Mouse (Mus musculus) olfactory bulb, adult 2 months (tissue): ENCODE measurements around the gene Zfr.

Experiments
- CTCF ChIP-seq: fragments of 200-500 bp; IDR thresholded peaks from 2 replicates; pipeline ENCODE4 v1.5.1; 2012; ENCODE audit warnings: low read depth, mild to moderate bottlenecking, low read length, moderate library complexity; ENCODE audit not compliant: insufficient read depth
- POLR2A ChIP-seq: fragments of 200-500 bp; IDR thresholded peaks from 2 replicates; pipeline ENCODE4 v1.6.1; 2012; ENCODE audit warnings: mild to moderate bottlenecking, low read depth, low read length, moderate library complexity; ENCODE audit not compliant: insufficient read depth

DNA sequence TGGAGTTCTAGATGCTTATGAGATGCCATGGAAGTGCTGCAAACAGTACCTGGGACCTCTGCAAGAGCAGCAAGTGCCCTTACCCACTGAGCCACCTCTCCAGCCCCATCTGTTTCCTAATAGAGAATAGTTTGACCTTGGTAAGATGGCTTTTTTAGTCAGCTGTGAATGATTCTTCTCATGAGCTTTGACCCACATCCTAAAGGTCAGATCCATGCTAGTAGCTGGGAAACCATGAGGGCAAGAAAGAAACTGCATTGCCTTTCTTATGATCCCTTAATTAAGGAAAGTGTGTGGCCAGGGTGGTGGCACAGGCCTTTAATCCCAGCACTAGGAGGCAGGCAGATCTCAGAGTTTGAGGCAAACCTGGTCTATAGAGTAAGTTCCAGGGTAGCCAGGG, 84.2 kb downstream of the Zfr start:
- TF ChIP-seq CTCF (no peak), POLR2A (no peak)
